Mouse (Mus musculus): ENCODE data around the gene Lrrc38. TPM values are rescaled to one million over a fixed set of nuclear protein-coding genes. Genes with fewer than 3 reads are reported as not detected.
A peak's percentile ranks its signal among the peaks of the same experiment; 100 is the strongest.

Gene Lrrc38
- polyA plus RNA-seq, 1 experiment from 2014 or later: not detected

- H3K4me1 ChIP-seq (ENCODE audit: control insufficient read depth, insufficient read depth, low read length): no peaks in the 10 kb centered on the region
- H3K36me3 ChIP-seq (ENCODE audit: control insufficient read depth, insufficient read depth, low read length): no peaks in the 10 kb centered on the region
- WGBS: 2% methylated on average over 5 of the region's 5 CpGs
- H3K4me3 ChIP-seq (ENCODE audit: low read length): no peak overlapping the region
- H3K27ac ChIP-seq (ENCODE audit: low read length): no peak overlapping the region
- H3K9me3 ChIP-seq (ENCODE audit: control insufficient read depth, low read length): no peaks in the 10 kb centered on the region
- H3K9ac ChIP-seq (ENCODE audit: low read depth, low read length): no peak overlapping the region
- no peak overlapping the region for H3K4me2 ChIP-seq (ENCODE audit: low read depth, low read length)
- H3K27me3 ChIP-seq (replicated peaks; ENCODE audit: control insufficient read depth, insufficient read depth, low read length): 0 out of 2 replicates have a peak, but pooled peaks cover 2% of the 10 kb centered on the region
- no peak for ATAC-seq
Observed at GRCm38 (mm10) chr4:143380716-143381004, 31.1 kb downstream of the Lrrc38 start.

- no peak overlapping the region for H3K27ac ChIP-seq (ENCODE audit: low read length)
- no peaks in the 10 kb centered on the region for H3K36me3 ChIP-seq (ENCODE audit: control insufficient read depth, insufficient read depth, low read length)
- H3K9ac ChIP-seq (ENCODE audit: low read depth, low read length): no peak overlapping the region
- H3K4me2 ChIP-seq (ENCODE audit: low read depth, low read length): no peak overlapping the region
- no peaks in the 10 kb centered on the region for H3K4me1 ChIP-seq (ENCODE audit: control insufficient read depth, insufficient read depth, low read length)
- H3K9me3 ChIP-seq (ENCODE audit: control insufficient read depth, low read length): no peaks in the 10 kb centered on the region
- WGBS: 76% methylated on average over 3 of the region's 3 CpGs
- no peak overlapping the region for H3K4me3 ChIP-seq (ENCODE audit: low read length)
- 0 out of 2 replicates have a peak, but pooled peaks cover 2% of the 10 kb centered on the region for H3K27me3 ChIP-seq (replicated peaks; ENCODE audit: control insufficient read depth, insufficient read depth, low read length)
- no peak for ATAC-seq
Observed at GRCm38 (mm10) chr4:143382163-143382562, 32.6 kb downstream of the Lrrc38 start.

GRCm38 (mm10) chr4:143383646-143384045 is 34.1 kb downstream of the Lrrc38 start:
- 46% methylated on average over 4 of the region's 4 CpGs for WGBS
- Histone ChIP-seq H3K9me3 (ENCODE audit: control insufficient read depth, low read length) (no peaks in the 10 kb centered on the region), H3K4me3 (ENCODE audit: low read length) (no peak overlapping the region), H3K4me2 (ENCODE audit: low read depth, low read length) (no peak overlapping the region), H3K27ac (ENCODE audit: low read length) (no peak overlapping the region), H3K36me3 (ENCODE audit: control insufficient read depth, insufficient read depth, low read length) (no peaks in the 10 kb centered on the region), H3K9ac (ENCODE audit: low read depth, low read length) (no peak overlapping the region), H3K27me3 (replicated peaks; ENCODE audit: control insufficient read depth, insufficient read depth, low read length) (0 out of 2 replicates have a peak, but pooled peaks cover 2% of the 10 kb centered on the region), H3K4me1 (ENCODE audit: control insufficient read depth, insufficient read depth, low read length) (no peaks in the 10 kb centered on the region)
- ATAC-seq: no peak

- Histone ChIP-seq H3K4me2 (ENCODE audit: low read depth, low read length) (peak overlapping the region; percentile 57), H3K9ac (ENCODE audit: low read depth, low read length) (peak overlapping the region; percentile 67), H3K36me3 (ENCODE audit: control insufficient read depth, insufficient read depth, low read length) (no peaks in the 10 kb centered on the region), H3K4me3 (ENCODE audit: low read length) (peak overlapping the region; percentile 45), H3K9me3 (ENCODE audit: control insufficient read depth, low read length) (no peaks in the 10 kb centered on the region; the same call in 1 of the 2 replicates), H3K27ac (ENCODE audit: low read length) (no peak overlapping the region), H3K27me3 (replicated peaks; ENCODE audit: control insufficient read depth, insufficient read depth, low read length) (no peaks in the 10 kb centered on the region), H3K4me1 (ENCODE audit: control insufficient read depth, insufficient read depth, low read length) (no peaks in the 10 kb centered on the region)
- 9% methylated on average over 39 of the region's 43 CpGs for WGBS
- peak; percentile 91 for ATAC-seq
Observed at GRCm38 (mm10) chr4:143388955-143389702, 39.6 kb downstream of the Lrrc38 start.

GRCm38 (mm10) chr4:143394181-143394580 is 44.6 kb downstream of the Lrrc38 start, which contains the start of gene Pramel1:
Pramel1 (plus strand) TSS chr4:143394428.
- Histone ChIP-seq H3K4me3 (ENCODE audit: low read length) (no peak within 1 kb of the TSS), H3K27ac (ENCODE audit: low read length) (no peak within 1 kb of the TSS), H3K9ac (ENCODE audit: low read depth, low read length) (no peak within 1 kb of the TSS), H3K36me3 (ENCODE audit: control insufficient read depth, insufficient read depth, low read length) (no peaks in the 10 kb centered on the region), H3K27me3 (replicated peaks; ENCODE audit: control insufficient read depth, insufficient read depth, low read length) (no peaks in the 10 kb centered on the region), H3K4me2 (ENCODE audit: low read depth, low read length) (no peak within 1 kb of the TSS), H3K4me1 (ENCODE audit: control insufficient read depth, insufficient read depth, low read length) (no peaks in the 10 kb centered on the region), H3K9me3 (ENCODE audit: control insufficient read depth, low read length) (no peaks in the 10 kb centered on the region; the same call in 1 of the 2 replicates)
- no peak for ATAC-seq
- WGBS: 81% methylated on average over 26 of the region's 26 CpGs

- H3K27ac ChIP-seq (ENCODE audit: low read length): no peak overlapping the region
- H3K9me3 ChIP-seq (ENCODE audit: control insufficient read depth, low read length): no peaks in the 10 kb centered on the region
- H3K4me1 ChIP-seq (ENCODE audit: control insufficient read depth, insufficient read depth, low read length): peaks cover 3% of the 10 kb centered on the region; the same call in 1 of the 2 replicates
- peak overlapping the region; percentile 57; the same call in 1 of the 2 replicates for H3K9ac ChIP-seq (ENCODE audit: low read depth, low read length)
- 0 out of 2 replicates have a peak, but pooled peaks have one; percentile 17 for ATAC-seq
- peak overlapping the region; percentile 60 for H3K4me3 ChIP-seq (ENCODE audit: low read length)
- WGBS: 75% methylated on average over 5 of the region's 5 CpGs
- no peaks in the 10 kb centered on the region for H3K27me3 ChIP-seq (replicated peaks; ENCODE audit: control insufficient read depth, insufficient read depth, low read length)
- H3K4me2 ChIP-seq (ENCODE audit: low read depth, low read length): peak overlapping the region; percentile 52
- H3K36me3 ChIP-seq (ENCODE audit: control insufficient read depth, insufficient read depth, low read length): peaks cover 9% of the 10 kb centered on the region; the same call in 1 of the 2 replicates
Observed at GRCm38 (mm10) chr4:143411566-143412218, 62.1 kb downstream of the Lrrc38 start.

- Histone ChIP-seq H3K9me3 (ENCODE audit: control insufficient read depth, low read length) (no peaks in the 10 kb centered on the region), H3K4me1 (ENCODE audit: control insufficient read depth, insufficient read depth, low read length) (peaks cover 3% of the 10 kb centered on the region; the same call in 1 of the 2 replicates), H3K36me3 (ENCODE audit: control insufficient read depth, insufficient read depth, low read length) (peaks cover 14% of the 10 kb centered on the region), H3K4me2 (ENCODE audit: low read depth, low read length) (peak within 1 kb of the TSS; percentile 52), H3K4me3 (ENCODE audit: low read length) (peak within 1 kb of the TSS; percentile 60), H3K9ac (ENCODE audit: low read depth, low read length) (peak within 1 kb of the TSS; percentile 57), H3K27me3 (replicated peaks; ENCODE audit: control insufficient read depth, insufficient read depth, low read length) (no peaks in the 10 kb centered on the region), H3K27ac (ENCODE audit: low read length) (peak within 1 kb of the TSS; percentile 77)
- under 1% methylated on average over 50 of the region's 50 CpGs for WGBS
- ATAC-seq: peak; percentile 98
Observed at GRCm38 (mm10) chr4:143412219-143413092, 62.9 kb downstream of the Lrrc38 start, which contains the start of gene Pramef8. Pramef8 (plus strand) TSS chr4:143412426.

- no peak for ATAC-seq
- no peak overlapping the region for H3K4me3 ChIP-seq (ENCODE audit: low read length)
- no peaks in the 10 kb centered on the region for H3K9me3 ChIP-seq (ENCODE audit: control insufficient read depth, low read length)
- no peak overlapping the region for H3K4me2 ChIP-seq (ENCODE audit: low read depth, low read length)
- no peaks in the 10 kb centered on the region for H3K27me3 ChIP-seq (replicated peaks; ENCODE audit: control insufficient read depth, insufficient read depth, low read length)
- no peak overlapping the region for H3K27ac ChIP-seq (ENCODE audit: low read length)
- no peak overlapping the region for H3K9ac ChIP-seq (ENCODE audit: low read depth, low read length)
- WGBS: 93% methylated on average over 1 of the region's 1 CpGs
- H3K36me3 ChIP-seq (ENCODE audit: control insufficient read depth, insufficient read depth, low read length): peaks cover 23% of the 10 kb centered on the region
- peaks cover 3% of the 10 kb centered on the region; the same call in 1 of the 2 replicates for H3K4me1 ChIP-seq (ENCODE audit: control insufficient read depth, insufficient read depth, low read length)
Observed at GRCm38 (mm10) chr4:143413621-143414020, 64.1 kb downstream of the Lrrc38 start.

GRCm38 (mm10) chr4:143414121-143414520 is 64.6 kb downstream of the Lrrc38 start:
- Histone ChIP-seq H3K36me3 (ENCODE audit: control insufficient read depth, insufficient read depth, low read length) (peaks cover 28% of the 10 kb centered on the region), H3K9ac (ENCODE audit: low read depth, low read length) (no peak overlapping the region)
- 93% methylated on average over 3 of the region's 3 CpGs for WGBS

More at GRCm38 (mm10) chr4:143414121-143414520, 64.6 kb downstream of the Lrrc38 start:
- no peak overlapping the region for H3K4me3 ChIP-seq (ENCODE audit: low read length)
- no peaks in the 10 kb centered on the region for H3K27me3 ChIP-seq (replicated peaks; ENCODE audit: control insufficient read depth, insufficient read depth, low read length)
- no peaks in the 10 kb centered on the region for H3K9me3 ChIP-seq (ENCODE audit: control insufficient read depth, low read length)
- ATAC-seq: no peak
- no peak overlapping the region for H3K4me2 ChIP-seq (ENCODE audit: low read depth, low read length)
- no peak overlapping the region for H3K27ac ChIP-seq (ENCODE audit: low read length)
- H3K4me1 ChIP-seq (ENCODE audit: control insufficient read depth, insufficient read depth, low read length): peaks cover 3% of the 10 kb centered on the region; the same call in 1 of the 2 replicates

Measured in intestine, embryonic 16.5 days (tissue).